Mouse (Mus musculus): Measurements from ENCODE around the gene Gipc2.

Gipc2 gene

DNA sequence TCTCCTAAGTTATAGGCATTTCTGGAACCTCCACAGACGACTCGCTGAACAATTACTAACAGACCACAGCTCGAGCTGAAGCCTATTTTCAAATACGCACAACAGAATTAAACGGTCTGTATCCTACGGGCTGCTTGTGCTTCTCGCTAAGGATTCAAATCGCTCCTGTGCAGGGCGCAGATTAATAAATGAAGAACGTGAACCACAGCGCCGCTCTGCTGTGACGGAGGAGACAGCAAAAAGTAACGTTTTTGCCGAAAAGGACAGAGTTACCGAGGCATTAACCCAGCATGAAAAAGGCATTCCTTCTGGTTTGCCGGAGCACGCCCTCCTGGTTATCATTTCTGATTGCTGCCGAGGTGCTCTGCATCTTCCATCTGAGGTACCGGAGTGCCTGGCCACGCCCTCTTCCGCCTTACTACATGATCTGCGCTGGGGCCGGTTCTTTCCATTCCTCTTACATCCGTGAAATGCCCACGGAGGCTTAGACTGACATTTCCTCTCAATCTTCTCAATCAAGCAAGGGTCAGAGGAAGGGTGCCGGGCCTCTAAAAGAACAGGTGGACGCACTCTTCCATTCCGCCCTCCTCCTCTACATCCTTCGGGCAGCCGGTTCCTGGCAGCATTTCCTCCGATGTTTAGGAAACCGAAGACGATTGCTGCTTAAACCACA lies 73.5 kb downstream of the Gipc2 start:
- no peak for DNase-seq (ENCODE audit: extremely low read depth, insufficient read length, low spot score)

DNA sequence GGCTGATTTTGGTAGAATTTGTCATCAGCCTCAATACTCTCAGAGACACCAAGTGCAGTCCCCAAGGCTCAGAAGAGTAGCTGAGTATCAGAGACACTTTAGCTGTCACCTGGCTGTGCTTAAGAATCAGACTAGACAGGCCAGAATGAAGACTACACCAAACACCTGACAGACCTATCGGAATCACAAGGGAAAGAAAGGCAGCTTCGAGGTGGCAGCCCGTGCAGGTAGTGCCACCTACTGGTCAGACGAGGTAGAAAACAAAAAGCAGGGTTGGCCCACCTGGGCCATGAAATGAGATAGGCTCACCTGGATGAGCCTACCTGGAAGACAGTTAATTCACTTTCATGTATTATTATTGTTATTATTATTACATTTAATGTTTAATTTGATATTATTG lies 76.9 kb downstream of the Gipc2 start:
- DNase-seq (ENCODE audit: extremely low read depth, insufficient read length, low spot score) = no peak

DNA sequence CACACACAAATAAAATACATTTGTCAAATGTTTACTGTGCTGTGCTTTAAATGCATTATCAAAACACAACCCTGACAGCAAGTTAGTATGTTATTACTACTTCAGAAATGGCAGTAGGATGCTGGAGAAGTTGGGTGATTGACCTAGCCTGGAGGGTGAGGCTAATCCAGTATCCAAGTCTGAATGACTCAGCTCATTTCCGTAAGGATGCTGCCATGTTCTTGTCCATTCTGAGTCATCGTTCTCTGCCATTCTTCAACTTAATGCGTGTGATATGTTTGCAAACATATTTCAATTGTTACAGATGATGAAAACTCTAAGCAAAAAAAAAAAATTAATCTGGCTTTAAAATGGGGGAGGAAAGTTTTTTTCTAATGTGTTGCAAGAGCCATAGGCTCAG lies 84.6 kb downstream of the Gipc2 start:
- no peak for DNase-seq (ENCODE audit: extremely low read depth, insufficient read length, low spot score)

DNA sequence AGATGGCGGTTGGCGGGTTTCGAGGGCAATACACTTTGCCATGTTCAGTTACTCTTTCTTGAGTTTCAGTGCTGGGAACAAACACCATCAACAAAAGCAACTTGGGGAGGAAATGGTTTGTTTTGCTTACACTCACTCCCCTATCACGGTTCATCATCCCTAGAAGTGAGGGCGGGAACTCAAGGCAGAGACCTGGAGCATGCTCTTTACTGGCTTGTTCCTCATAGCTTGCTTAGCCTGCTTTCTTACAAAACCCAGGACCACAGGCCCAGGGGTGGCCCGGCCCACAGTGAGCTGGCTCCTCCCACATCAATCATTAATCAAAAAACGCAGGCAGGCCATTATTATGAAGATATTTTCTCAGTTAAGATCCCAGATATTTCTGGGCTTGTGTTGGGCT lies 89.9 kb downstream of the Gipc2 start:
- no peak for DNase-seq (ENCODE audit: extremely low read depth, insufficient read length, low spot score)

DNA sequence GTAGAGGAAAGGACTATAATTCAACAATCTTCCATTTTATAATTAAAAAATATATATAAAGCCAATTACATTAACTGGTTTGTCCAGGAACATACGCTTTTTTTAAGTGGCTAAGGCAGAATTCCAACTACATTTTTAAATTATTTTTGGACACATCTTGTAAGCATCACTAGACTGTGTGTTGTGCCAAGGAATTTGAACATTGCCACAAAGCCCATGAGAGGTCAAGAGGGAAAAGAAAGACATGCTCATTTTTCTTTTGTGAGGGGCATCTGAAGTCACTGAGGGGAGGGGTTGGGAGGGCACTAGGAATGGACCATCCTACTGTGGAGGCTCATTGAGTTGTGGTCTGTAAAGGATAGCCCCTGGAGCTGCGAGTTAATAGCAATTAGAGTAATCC lies 97.0 kb downstream of the Gipc2 start:
- DNase-seq (ENCODE audit: extremely low read depth, insufficient read length, low spot score) = no peak

DNA sequence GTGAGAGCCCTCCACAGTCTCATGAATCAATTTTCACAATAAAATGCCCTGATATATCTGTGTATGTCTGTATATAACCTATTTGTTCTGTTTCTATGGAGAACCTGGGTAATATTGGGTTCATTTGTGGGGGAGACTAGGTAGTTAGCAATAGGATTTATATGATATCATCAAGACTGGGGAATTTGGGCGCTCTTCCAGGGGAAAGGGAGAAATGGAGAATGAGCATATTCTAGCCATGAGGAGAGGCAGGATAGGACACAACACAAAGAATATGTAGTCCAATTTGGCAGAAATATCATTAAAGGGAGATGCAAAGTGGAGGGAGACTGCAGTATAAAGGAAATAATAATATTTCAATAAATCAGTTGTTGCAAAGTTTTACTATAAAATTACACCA lies 97.7 kb downstream of the Gipc2 start:
- no peak for DNase-seq (ENCODE audit: extremely low read depth, insufficient read length, low spot score)

DNA sequence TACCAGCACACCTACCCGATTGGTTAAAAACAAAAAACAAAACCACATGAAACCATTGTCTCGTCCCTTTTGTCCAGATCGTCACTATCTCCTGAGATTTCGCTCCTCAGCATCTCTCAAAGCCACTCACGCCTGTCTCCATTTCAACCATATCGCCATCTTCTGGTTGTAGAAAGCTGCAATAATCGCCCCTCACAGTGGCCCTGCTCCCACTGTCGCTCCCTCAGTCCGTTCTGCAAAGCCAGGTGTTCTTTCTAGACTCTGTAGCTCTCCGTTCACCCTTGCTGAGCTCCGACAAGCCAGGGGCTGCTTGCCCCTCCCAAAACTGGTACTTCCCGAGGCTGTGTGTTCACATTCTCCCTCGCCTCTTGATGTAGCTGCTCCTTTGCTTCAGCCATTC lies 99.3 kb downstream of the Gipc2 start:
- no peak for DNase-seq (ENCODE audit: extremely low read depth, insufficient read length, low spot score)

DNA sequence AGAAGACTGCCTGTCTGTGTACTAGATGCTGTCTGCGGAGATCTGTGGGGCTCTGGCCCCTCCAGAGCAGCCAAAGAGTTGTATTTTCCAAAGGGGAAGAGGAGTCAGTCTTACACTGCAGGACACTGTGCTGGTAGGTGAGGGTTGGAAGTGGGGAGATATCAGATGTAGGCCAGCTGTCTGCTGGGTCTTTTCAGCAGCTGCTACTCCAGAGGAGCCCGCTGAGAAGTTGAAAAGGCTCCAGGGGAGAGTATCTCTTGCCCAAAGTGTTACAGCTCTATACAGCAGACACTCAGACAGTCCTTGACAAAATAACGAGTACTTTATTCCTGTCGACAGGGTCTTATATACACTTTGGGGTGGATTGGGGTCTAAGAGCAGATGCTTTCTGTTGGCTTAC lies 100.2 kb downstream of the Gipc2 start:
- DNase-seq (ENCODE audit: extremely low read depth, insufficient read length, low spot score) = no peak

DNA sequence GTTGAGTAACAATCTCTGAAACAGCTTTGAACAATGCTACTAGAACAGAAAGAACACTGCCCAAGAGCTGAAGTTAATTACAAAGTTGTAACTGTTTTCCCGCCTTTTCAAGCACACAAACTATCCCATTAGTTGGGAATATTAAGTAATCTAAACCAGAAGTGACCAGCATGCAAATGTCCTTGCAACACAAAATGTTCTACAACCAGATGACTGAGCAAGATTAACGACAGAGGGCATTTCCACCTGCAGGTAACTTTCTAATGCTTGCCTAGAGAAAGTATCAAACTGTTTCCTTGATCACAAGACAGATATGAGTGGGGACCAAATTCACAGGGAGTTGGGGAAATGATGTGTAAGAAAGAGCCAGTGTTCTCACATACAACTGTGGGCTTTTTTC lies 101.9 kb downstream of the Gipc2 start:
- no peak for DNase-seq (ENCODE audit: extremely low read depth, insufficient read length, low spot score)

DNA sequence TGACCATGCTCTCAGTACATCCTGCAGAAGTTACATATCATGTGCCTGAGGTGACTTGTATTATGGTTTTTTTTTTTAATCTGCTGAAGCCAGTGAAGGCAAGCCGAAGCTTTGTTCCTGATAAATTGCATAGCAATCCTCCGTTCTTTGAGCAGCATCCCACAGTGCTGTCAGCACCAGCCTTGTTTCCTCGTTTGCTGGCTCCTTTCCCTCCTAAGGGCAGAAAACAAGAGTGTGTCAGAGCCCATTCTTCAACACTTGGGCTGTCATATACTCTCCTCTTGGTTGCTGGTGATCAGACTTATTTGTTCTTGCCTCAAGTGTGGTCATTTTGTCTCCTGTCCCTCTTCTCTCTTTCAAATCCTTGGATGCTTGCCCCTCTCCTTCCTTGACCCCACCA lies 103.2 kb downstream of the Gipc2 start:
- no peak for DNase-seq (ENCODE audit: extremely low read depth, insufficient read length, low spot score)

DNA sequence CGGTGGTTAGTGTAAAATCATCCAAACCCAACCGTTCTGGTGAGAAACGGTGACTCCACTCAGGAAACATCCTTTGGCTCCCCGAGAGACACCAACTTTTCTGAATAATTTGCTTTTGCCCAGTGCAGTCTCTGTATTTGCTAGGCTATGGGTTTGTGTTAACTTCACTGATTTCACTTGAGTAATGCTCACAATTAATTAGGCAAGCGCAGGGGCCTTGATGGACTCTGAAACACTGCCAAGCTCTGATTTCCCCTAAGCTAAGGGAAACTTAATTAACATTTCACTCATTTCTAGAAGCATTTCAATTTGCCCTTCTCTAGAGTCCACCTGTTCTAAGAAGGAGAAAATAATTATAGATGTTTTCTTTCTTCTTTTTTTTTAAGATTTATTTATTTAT lies 104.9 kb downstream of the Gipc2 start:
- no peak for DNase-seq (ENCODE audit: extremely low read depth, insufficient read length, low spot score)

DNA sequence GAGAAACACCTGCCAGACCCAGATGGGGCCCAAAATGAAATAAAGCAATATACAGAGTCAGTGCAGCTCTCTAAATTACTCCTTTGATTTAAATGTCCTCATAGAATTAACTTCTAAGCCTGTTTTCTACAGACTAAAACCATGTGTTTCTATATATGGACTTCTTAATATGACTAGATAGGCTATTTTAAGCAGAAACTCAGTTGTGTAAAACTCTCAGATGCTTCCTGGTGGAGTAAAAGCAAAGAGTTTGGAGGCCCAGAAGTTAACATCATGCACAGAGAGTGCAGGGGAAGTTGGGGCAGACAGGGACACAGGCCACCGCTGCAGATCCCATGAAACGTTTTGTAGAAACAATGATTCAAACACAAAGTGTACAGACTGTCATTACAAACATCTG lies 107.8 kb downstream of the Gipc2 start:
- DNase-seq (ENCODE audit: extremely low read depth, insufficient read length, low spot score) = no peak

DNA sequence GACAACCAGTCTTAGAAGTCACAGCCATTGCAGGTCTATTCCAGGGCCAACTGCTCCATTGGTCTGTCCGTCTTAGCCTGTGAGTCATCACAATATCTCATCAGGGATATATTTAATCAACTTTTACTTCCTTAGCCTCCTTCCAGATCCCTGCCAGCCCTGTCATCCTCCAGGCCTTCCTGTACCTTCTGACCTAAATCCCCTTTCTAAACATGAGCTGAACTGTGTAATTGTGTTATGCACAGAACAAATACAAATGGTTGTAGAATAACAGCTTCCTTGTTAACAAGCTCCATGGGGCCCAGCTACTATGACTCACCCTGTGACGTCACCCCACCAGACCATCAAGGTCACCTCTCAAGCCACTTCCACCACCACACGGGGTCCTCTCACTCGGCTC lies 111.8 kb downstream of the Gipc2 start:
- DNase-seq (ENCODE audit: extremely low read depth, insufficient read length, low spot score) = no peak

DNA sequence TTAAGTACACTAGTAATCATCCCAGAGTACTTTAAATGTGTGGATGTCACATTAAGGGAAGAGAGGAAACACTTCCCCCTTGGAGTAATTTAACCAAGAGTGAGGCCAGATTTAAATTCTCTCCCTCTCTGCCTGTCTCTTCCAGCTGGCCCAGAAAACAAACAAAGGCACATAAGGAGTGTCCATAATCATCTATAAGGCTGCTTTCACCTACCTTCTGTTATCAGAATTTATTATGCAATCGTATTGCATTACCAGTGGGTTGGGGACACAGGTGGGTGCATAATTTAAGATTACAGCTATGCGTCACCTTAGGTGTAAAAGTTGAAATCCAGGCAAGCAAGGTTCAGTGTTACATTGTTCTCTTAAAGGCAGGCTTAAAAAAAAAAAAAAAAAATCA lies 114.1 kb downstream of the Gipc2 start:
- no peak for DNase-seq (ENCODE audit: extremely low read depth, insufficient read length, low spot score)

DNA sequence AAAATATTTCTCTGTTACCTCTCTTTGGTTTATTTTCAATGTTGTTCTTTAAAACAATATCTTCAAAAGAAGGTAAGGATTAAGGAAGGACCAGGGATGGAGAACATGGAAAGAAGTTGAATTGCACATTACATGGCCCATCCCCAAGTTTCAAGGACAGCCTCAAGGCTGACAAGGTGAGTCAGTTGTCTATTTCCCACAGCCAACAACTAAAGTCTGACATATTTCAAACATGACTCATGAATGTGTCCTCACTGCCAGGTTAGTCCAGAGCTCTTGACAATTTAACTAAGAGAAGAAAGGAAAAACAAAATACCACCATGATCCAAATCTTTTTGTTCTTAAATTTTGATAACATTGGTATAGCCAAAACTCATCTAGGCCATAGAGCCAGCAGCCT lies 118.1 kb downstream of the Gipc2 start:
- no peak for DNase-seq (ENCODE audit: extremely low read depth, insufficient read length, low spot score)

DNA sequence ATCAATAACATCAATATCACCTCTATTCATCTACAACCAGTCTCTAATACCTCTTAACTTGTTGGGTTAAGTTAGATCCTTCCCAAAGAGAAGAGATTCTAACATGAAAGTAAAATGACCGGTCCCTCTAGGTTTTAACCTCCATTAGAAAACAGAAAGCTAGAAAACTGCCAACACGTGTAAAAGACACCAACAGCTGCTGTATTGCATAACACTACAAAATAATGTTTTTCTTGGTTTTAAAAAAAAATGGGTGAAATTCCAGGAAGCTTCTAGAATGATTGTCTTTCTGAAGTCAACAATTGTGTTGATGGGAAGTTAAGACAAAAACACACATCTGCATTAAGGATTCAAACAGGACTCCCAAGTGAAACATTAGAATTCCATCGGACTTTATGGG lies 119.1 kb downstream of the Gipc2 start:
- DNase-seq (ENCODE audit: extremely low read depth, insufficient read length, low spot score) = no peak

Measured in 3134 (cell line).